Mouse (Mus musculus) spleen, postnatal 0 days (tissue): ENCODE measurements around the gene Prrt2. TPM values are rescaled to one million over a fixed set of nuclear protein-coding genes. Genes with fewer than 3 reads are reported as not detected.

ENCODE experiments used
- polyA plus RNA-seq: library from polyadenylated mRNA; unstranded; fragments of >200 nt; fragmentation: Nextera tagmentation; extraction: Ambion mirVana; gene quantifications from 2 replicates; pipeline ENCODE4 v1.2.1, GENCODE M21; 2015

Gene Prrt2
- polyA plus RNA-seq: 0.55 and 0.86 TPM in 2 replicates

GRCm38 (mm10) chr7:127020901-127021562, at the start of gene Prrt2, which contains the start of gene Gm42742:
Gene Prrt2 (minus strand): TSS chr7:127021211.
Gene Gm42742 (minus strand): TSS chr7:127021097.

DNA sequence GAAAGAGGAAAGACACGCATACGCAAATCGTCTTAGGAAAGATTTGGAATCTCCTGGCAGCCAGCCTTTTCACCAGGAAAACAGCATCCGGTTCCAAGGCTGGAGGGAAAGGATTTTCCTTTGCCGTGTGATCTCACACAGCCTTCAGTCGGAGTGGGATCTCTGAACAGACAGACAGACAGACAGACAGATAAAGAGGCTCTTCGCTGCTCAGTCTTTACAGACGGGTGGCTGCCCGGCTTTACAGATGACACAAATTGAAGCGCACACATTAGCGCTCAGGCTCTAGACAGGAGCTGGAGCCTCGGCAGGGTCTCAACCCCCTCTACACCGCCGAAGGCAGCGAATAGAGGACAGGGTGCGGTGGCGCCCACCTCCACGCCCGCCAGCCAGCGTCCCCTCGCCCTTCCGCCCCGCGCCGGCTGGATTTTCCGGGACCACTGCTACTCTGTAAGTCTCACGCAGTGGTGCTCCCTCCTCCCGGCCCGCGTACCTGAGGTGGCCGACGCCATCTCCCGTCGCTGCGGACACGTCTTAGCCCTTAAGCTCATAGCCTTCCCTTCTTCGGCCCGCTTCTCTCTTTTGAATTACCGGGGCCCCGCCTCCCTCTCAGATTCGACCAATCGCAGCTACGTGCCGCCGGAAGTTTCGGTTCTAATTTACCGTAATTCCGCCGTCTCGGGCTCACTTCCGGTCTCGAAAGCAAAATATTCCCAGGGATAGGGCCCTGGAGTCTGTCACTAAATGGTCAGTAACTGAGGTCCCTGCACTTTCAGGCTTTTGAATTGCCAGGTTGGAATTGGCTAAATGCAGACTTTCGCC, 21.1 kb upstream of the Prrt2 start, which contains the start of gene Kif22:
TSS of gene Kif22 (minus strand) at position 621 of the 822 bp plus-strand sequence.

DNA sequence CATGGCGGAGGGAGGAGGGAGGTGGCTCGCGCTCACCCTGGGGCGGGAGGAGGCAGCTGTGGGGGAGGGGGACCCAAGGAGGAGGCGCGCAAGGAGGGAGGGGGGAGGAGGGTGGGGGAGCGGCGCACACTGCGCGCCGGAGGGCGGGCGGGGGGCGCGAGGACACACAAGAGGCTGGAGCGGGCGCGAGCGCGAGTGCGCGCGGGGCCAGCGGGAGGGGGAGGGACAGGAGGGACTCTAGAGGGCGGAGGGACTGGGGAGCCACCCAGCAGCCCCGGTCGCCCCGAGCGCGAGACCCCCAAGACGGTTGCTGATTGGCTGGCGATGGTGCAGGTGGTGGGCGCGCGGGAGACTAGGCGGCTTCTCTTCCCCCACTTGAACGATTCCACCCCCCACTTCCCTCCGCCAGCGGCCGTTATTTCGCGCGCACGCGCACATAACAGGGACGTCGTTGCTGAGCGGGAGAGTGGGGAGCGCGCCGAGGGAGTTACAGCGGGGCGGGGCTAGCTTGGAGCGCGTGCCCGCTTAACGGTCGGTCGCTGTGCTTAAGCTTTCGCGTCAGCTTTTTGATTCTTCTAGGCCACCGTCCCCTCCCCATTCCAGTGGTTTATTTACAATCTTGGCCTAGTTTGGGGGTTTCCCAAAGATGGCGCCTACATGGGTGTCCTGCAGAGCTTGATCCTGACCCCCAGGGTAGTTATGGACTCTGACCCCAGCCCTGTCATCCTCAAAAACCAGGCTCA, 6.1 kb upstream of the Prrt2 start, which contains the start of gene Maz:
TSS of gene Maz (minus strand) at position 54 of the 743 bp plus-strand sequence.

GRCm38 (mm10) chr7:127016971-127017949, 3.8 kb downstream of the Prrt2 start, which contains the start of gene Pagr1a:
Gene Pagr1a (minus strand): TSS chr7:127017352.

DNA sequence TGATC, 4.7 kb downstream of the Prrt2 start, which contains the start of gene Pagr1b:
TSS of gene Pagr1b (minus strand) at position 4 of the 5 bp plus-strand sequence.

DNA sequence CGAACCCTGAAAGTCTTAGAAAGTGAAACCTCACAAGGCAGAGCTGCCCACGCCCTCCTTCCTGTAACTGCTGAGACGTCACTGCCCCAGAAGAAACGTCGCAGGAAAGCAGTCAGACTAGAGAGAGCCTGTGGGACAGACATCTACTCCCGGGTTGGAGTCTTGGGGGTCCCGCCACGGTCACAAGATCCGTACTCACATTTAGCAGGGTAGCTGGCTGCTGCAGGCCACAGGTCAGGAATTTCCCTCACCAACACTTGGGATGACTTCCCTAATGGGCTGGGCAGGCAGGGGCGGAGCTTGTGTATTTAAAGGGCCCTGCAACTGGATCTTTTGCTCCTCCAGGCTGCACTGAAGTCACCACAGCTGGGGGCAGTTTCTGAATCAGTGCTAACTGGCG, 6.7 kb downstream of the Prrt2 start, which contains the start of gene Mvp:
TSS of gene Mvp (minus strand) at position 302 of the 400 bp plus-strand sequence.

GRCm38 (mm10) chr7:126975950-126976866, 44.8 kb downstream of the Prrt2 start, which contains the start of gene Cdiptos:
Gene Cdiptos (minus strand): TSS chr7:126976098.

DNA sequence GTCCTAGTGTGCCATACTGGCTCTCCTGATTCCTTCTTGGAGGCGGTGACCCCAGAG, 45.3 kb downstream of the Prrt2 start, which contains the start of gene Cdipt:
TSS of gene Cdipt (plus strand) at position 22 of the 57 bp plus-strand sequence.

Other genes starting within 250 kb of the Prrt2 start
- gene Ypel3, start 244.3 kb downstream of the Prrt2 start, polyA plus RNA-seq: 155 and 172 TPM in 2 replicates
- gene Tbx6, start 239.7 kb downstream of the Prrt2 start, polyA plus RNA-seq: 0.81 and 1.0 TPM in 2 replicates
- gene Ppp4c, start 228.7 kb downstream of the Prrt2 start, polyA plus RNA-seq: 134 and 141 TPM in 2 replicates
- gene Fam57b, start 223.5 kb downstream of the Prrt2 start, polyA plus RNA-seq: 0.16 TPM in 1 of 2 replicates, not detected in the other
- gene 4930451I11Rik, start 189.6 kb downstream of the Prrt2 start, polyA plus RNA-seq: not detected in 2 replicates
- not detected in 2 replicates for gene Doc2a, start 173.8 kb downstream of the Prrt2 start, polyA plus RNA-seq
- 22.2 and 23.3 TPM in 2 replicates for gene Hirip3, start 159.2 kb downstream of the Prrt2 start, polyA plus RNA-seq
- gene Ino80e, start 158.8 kb downstream of the Prrt2 start, polyA plus RNA-seq: 54.5 and 56.4 TPM in 2 replicates
- 16.8 and 21.7 TPM in 2 replicates for gene Taok2, start 136.5 kb downstream of the Prrt2 start, polyA plus RNA-seq
- gene Tmem219, start 98.3 kb downstream of the Prrt2 start, polyA plus RNA-seq: 27.2 and 31.4 TPM in 2 replicates
- 9.0 and 9.3 TPM in 2 replicates for gene Kctd13, start 92.3 kb downstream of the Prrt2 start, polyA plus RNA-seq
- 0.12 TPM in 1 of 2 replicates, not detected in the other for gene Asphd1, start 71.6 kb downstream of the Prrt2 start, polyA plus RNA-seq
- 0.34 and 0.40 TPM in 2 replicates for gene Sez6l2, start 70.6 kb downstream of the Prrt2 start, polyA plus RNA-seq
- 56.1 and 61.1 TPM in 2 replicates for gene Cdipt, start 45.3 kb downstream of the Prrt2 start, polyA plus RNA-seq
- 1.4 and 2.3 TPM in 2 replicates for gene Cdiptos, start 45.1 kb downstream of the Prrt2 start, polyA plus RNA-seq
- gene Mvp, start 6.6 kb downstream of the Prrt2 start, polyA plus RNA-seq: 13.4 and 15.9 TPM in 2 replicates
- not detected in 2 replicates for gene Pagr1b, start 4.7 kb downstream of the Prrt2 start, polyA plus RNA-seq
- gene Pagr1a, start 3.9 kb downstream of the Prrt2 start, polyA plus RNA-seq: 32.5 and 43.1 TPM in 2 replicates
- 3.7 and 10.6 TPM in 2 replicates for gene Gm42742, start 114 bp downstream of the Prrt2 start, polyA plus RNA-seq
- 47.2 and 48.3 TPM in 2 replicates for gene Maz, start 5.8 kb upstream of the Prrt2 start, polyA plus RNA-seq
- gene Kif22, start 21.3 kb upstream of the Prrt2 start, polyA plus RNA-seq: 109 and 120 TPM in 2 replicates
- gene Zg16, start 66.1 kb upstream of the Prrt2 start, polyA plus RNA-seq: 10.1 and 23.2 TPM in 2 replicates
- gene AI467606, start 70.1 kb upstream of the Prrt2 start, polyA plus RNA-seq: 24.3 and 30.3 TPM in 2 replicates
- gene Qprt, start 101.0 kb upstream of the Prrt2 start, polyA plus RNA-seq: 1.4 and 1.5 TPM in 2 replicates
- 20.0 and 22.3 TPM in 2 replicates for gene Spn, start 116.6 kb upstream of the Prrt2 start, polyA plus RNA-seq
- 27.7 and 29.2 TPM in 2 replicates for gene Cd2bp2, start 174.8 kb upstream of the Prrt2 start, polyA plus RNA-seq
- 21.0 and 22.5 TPM in 2 replicates for gene Tbc1d10b, start 187.3 kb upstream of the Prrt2 start, polyA plus RNA-seq
- 34.1 and 37.7 TPM in 2 replicates for gene Mylpf, start 187.7 kb upstream of the Prrt2 start, polyA plus RNA-seq
- gene Zfp553, start 211.8 kb upstream of the Prrt2 start, polyA plus RNA-seq: 10.2 and 11.5 TPM in 2 replicates
- 44.4 and 49.3 TPM in 2 replicates for gene Sept1, start 211.9 kb upstream of the Prrt2 start, polyA plus RNA-seq
- 21.4 and 23.5 TPM in 2 replicates for gene Zfp771, start 223.1 kb upstream of the Prrt2 start, polyA plus RNA-seq
- 87.9 and 90.1 TPM in 2 replicates for gene Dctpp1, start 239.5 kb upstream of the Prrt2 start, polyA plus RNA-seq